Mouse (Mus musculus): Measurements from ENCODE around the gene Cenph.

- TF ChIP-seq CTCF (IDR thresholded peaks at IDR 0.05; ENCODE audit: borderline replicate concordance, control insufficient read depth, extremely low read depth, insufficient read depth, low read length, poor library complexity) (no peak), POLR2A (IDR thresholded peaks at IDR 0.05; ENCODE audit: control insufficient read depth, extremely low read depth, insufficient read depth, low read length, poor library complexity) (no peak)
Measured at GRCm38 (mm10) chr13:100732756-100733155, 42.9 kb downstream of the Cenph start.
